In genomic region chr4:141790524-141790990, GRCm38 (mm10) we compare ENCODE assay signal across 7 mouse cellular contexts. TPM values are rescaled to one million over a fixed set of nuclear protein-coding genes. Genes with fewer than 3 reads are reported as not detected.
DNase-seq lines count a peak whose midpoint lies in the region; ATAC-seq lines count a peak whose summit lies in the region.

Dnajc16 (minus strand) TSS chr4:141790931.

- H3K27ac ChIP-seq in embryonic facial prominence, embryonic 11.5 days (replicated peaks; ENCODE audit: low read depth, low read length): 0 out of 2 replicates have a peak within 1 kb of the TSS, but pooled peaks have one; percentile 52
- peak within 1 kb of the TSS; percentile 92 for H3K27ac ChIP-seq in limb, embryonic 10.5 days
- H3K27ac ChIP-seq in midbrain, embryonic 13.5 days: peak within 1 kb of the TSS; percentile 81

- H3K4me3 ChIP-seq in embryonic facial prominence, embryonic 11.5 days (ENCODE audit: low read depth, low read length): peak within 1 kb of the TSS; percentile 96
- H3K4me3 ChIP-seq in limb, embryonic 10.5 days: peak within 1 kb of the TSS; percentile 97
- peak within 1 kb of the TSS; percentile 89 for H3K4me3 ChIP-seq in midbrain, embryonic 13.5 days (replicated peaks)

- under 1% methylated on average over 36 of the region's 42 CpGs for WGBS in embryonic facial prominence, embryonic 11.5 days
- under 1% methylated on average over 42 of the region's 42 CpGs for WGBS in limb, embryonic 10.5 days
- under 1% methylated on average over 42 of the region's 42 CpGs for WGBS in midbrain, embryonic 13.5 days

- H3K4me2 ChIP-seq in embryonic facial prominence, embryonic 11.5 days (ENCODE audit: low read depth, low read length): peak within 1 kb of the TSS; percentile 76
- H3K4me2 ChIP-seq in midbrain, embryonic 13.5 days (replicated peaks): peak within 1 kb of the TSS; percentile 84

- peak within 1 kb of the TSS; percentile 90 for H3K9ac ChIP-seq in embryonic facial prominence, embryonic 11.5 days (replicated peaks; ENCODE audit: low read length)
- peak within 1 kb of the TSS; percentile 95 for H3K9ac ChIP-seq in midbrain, embryonic 13.5 days (replicated peaks)

- DNase-seq in adrenal gland, postnatal 14 days: peak; percentile 98
- peak; percentile 99 for DNase-seq in embryonic facial prominence, embryonic 11.5 days (ENCODE audit: low spot score)
- peak; percentile 99 for DNase-seq in kidney, adult 11 months
- peak; percentile 98 for DNase-seq in limb, embryonic 10.5 days (ENCODE audit: low spot score)
- peak; percentile 91 for DNase-seq in spleen, adult 12 weeks (ENCODE audit: low spot score)

- H3K9me3 ChIP-seq in embryonic facial prominence, embryonic 11.5 days (replicated peaks; ENCODE audit: control insufficient read depth, low read length): no peaks in the 10 kb centered on the region
- no peaks in the 10 kb centered on the region for H3K9me3 ChIP-seq in limb, embryonic 10.5 days (replicated peaks)
- no peaks in the 10 kb centered on the region for H3K9me3 ChIP-seq in midbrain, embryonic 13.5 days

- H3K4me1 ChIP-seq in embryonic facial prominence, embryonic 11.5 days (ENCODE audit: control insufficient read depth, insufficient read depth, low read length): peaks cover 4% of the 10 kb centered on the region; the same call in 1 of the 2 replicates
- peaks cover 44% of the 10 kb centered on the region for H3K4me1 ChIP-seq in limb, embryonic 10.5 days
- peaks cover 30% of the 10 kb centered on the region for H3K4me1 ChIP-seq in midbrain, embryonic 13.5 days (replicated peaks)

- H3K36me3 ChIP-seq in embryonic facial prominence, embryonic 11.5 days (replicated peaks; ENCODE audit: control insufficient read depth, insufficient read depth, low read depth, low read length): no peaks in the 10 kb centered on the region
- H3K36me3 ChIP-seq in limb, embryonic 10.5 days: peaks cover 16% of the 10 kb centered on the region
- H3K36me3 ChIP-seq in midbrain, embryonic 13.5 days: peaks cover 24% of the 10 kb centered on the region

- peak; percentile 92 for ATAC-seq in embryonic facial prominence, embryonic 11.5 days (replicated peaks; ENCODE audit: insufficient number of reproducible peaks, low FRiP score, low TSS enrichment, low read depth)
- peak; percentile 70 for ATAC-seq in granulocyte monocyte progenitor cell, adult 5-6 weeks (replicated peaks; ENCODE audit: poor library complexity, severe bottlenecking)
- ATAC-seq in midbrain, embryonic 13.5 days: peak; percentile 94

- H3K27me3 ChIP-seq in embryonic facial prominence, embryonic 11.5 days (ENCODE audit: control insufficient read depth, insufficient read depth, low read length): no peaks in the 10 kb centered on the region
- no peaks in the 10 kb centered on the region for H3K27me3 ChIP-seq in limb, embryonic 10.5 days (ENCODE audit: low read depth, poor library complexity, severe bottlenecking)
- H3K27me3 ChIP-seq in midbrain, embryonic 13.5 days: no peaks in the 10 kb centered on the region

RNA-seq across cellular contexts. Expression of gene Dnajc16, which starts in this region (rescaled TPM):
- 16.6 and 20.7 TPM in 2 replicates for total RNA-seq in adrenal gland, postnatal 14 days (2021)
- polyA plus RNA-seq in embryonic facial prominence, embryonic 11.5 days (2014; fragmentation: Nextera tagmentation; extraction: Ambion mirVana): 4.0 and 4.3 TPM in 2 replicates
- 6.9 and 10.2 TPM in 2 replicates for total RNA-seq in granulocyte monocyte progenitor cell, adult 5-6 weeks (2014; fragmentation: Nextera tagmentation)
- 4.3 and 9.2 TPM in 2 replicates for total RNA-seq in granulocyte monocyte progenitor cell, adult 5-6 weeks (2017)
- polyA plus RNA-seq in limb, embryonic 10.5 days (2016; fragmentation: Nextera tagmentation; extraction: Ambion mirVana): 3.7 and 4.6 TPM in 2 replicates
- 5.7 and 6.9 TPM in 2 replicates for polyA plus RNA-seq in midbrain, embryonic 13.5 days (2015; fragmentation: Nextera tagmentation; extraction: Ambion mirVana)

Comparison
In these comparisons a context has a peak if more than half of its experiments do, and no peak if none do; other contexts are left out.
1. Peak in every context shown above with its lines: DNase-seq, ATAC-seq, H3K4me3 ChIP-seq and H3K27ac ChIP-seq.